Mouse (Mus musculus) heart, embryonic 15.5 days (tissue): Measurements from ENCODE around the gene Mindy3. TPM values are rescaled to one million over a fixed set of nuclear protein-coding genes. Genes with fewer than 3 reads are reported as not detected.

Experiments used
- ATAC-seq: fragments of 200-750 bp; cut with Nextera tagmentation; replicated peaks from 2 replicates; pipeline ENCODE4 v1.8.0; 2017; ENCODE audit warnings: low read depth, moderate TSS enrichment; ENCODE audit not compliant: insufficient number of reproducible peaks, insufficient read depth, low FRiP score
- H3K27ac ChIP-seq: fragments of 300-500 bp; sonication (generic); 2 replicates; pipeline ENCODE4 v1.5.1; 2015; ENCODE audit warnings: mild to moderate bottlenecking, inconsistent platforms
- H3K27me3 ChIP-seq: fragments of 300-500 bp; sonication (generic); 2 replicates; pipeline ENCODE4 v1.6.1; 2015; ENCODE audit warnings: inconsistent platforms
- H3K36me3 ChIP-seq: fragments of 300-500 bp; sonication (generic); 2 replicates; pipeline ENCODE4 v1.6.1; 2015; ENCODE audit warnings: mild to moderate bottlenecking, inconsistent platforms
- H3K4me1 ChIP-seq: fragments of 300-500 bp; sonication (generic); replicated peaks from 2 replicates; pipeline ENCODE4 v1.6.1; 2015; ENCODE audit warnings: inconsistent platforms
- H3K4me2 ChIP-seq: fragments of 300-500 bp; sonication (generic); 2 replicates; pipeline ENCODE4 v1.6.1; 2015; ENCODE audit warnings: inconsistent platforms, mild to moderate bottlenecking, moderate library complexity
- H3K4me3 ChIP-seq: fragments of 300-500 bp; sonication (generic); 2 replicates; pipeline ENCODE4 v1.5.1; 2015; ENCODE audit warnings: mild to moderate bottlenecking, inconsistent platforms
- H3K9ac ChIP-seq: fragments of 300-500 bp; sonication (generic); 2 replicates; pipeline ENCODE4 v1.6.1; 2015; ENCODE audit warnings: mild to moderate bottlenecking, inconsistent platforms
- H3K9me3 ChIP-seq: fragments of 300-500 bp; sonication (generic); replicated peaks from 2 replicates; pipeline ENCODE4 v1.6.1; 2016; ENCODE audit warnings: inconsistent platforms
- WGBS: fragments of 180-500 bp; shearing (Covaris S2); methylation state at CpG from one replicate; pipeline ENCODE4 v1.1.7; 2015; ENCODE audit warnings: mixed read lengths; 5-methylcytosine and 5-hydroxymethylcytosine counted together
- polyA plus RNA-seq: library from polyadenylated mRNA; unstranded; fragments of >200 nt; fragmentation: Nextera tagmentation; extraction: Ambion mirVana; gene quantifications from 2 replicates; pipeline ENCODE4 v1.2.1, GENCODE M21; 2015

Mindy3 gene
- polyA plus RNA-seq, 1 experiment from 2014 or later = 23.8 TPM

- Histone ChIP-seq H3K27ac (no peak within 1 kb of the TSS; the same call in 1 of the 2 replicates), H3K4me2 (peak within 1 kb of the TSS; percentile 96), H3K9ac (peak within 1 kb of the TSS; percentile 68), H3K27me3 (peaks cover 11% of the 10 kb centered on the region; the same call in 1 of the 2 replicates), H3K9me3 (no peaks in the 10 kb centered on the region), H3K4me1 (peaks cover 3% of the 10 kb centered on the region; the same call in 1 of the 2 replicates), H3K4me3 (peak within 1 kb of the TSS; percentile 70), H3K36me3 (no peaks in the 10 kb centered on the region)
- WGBS = under 1% methylated on average over 56 of the region's 56 CpGs
- peak; percentile 92 for ATAC-seq
Observed at GRCm38 (mm10) chr2:12301431-12302170, 117.7 kb downstream of the Mindy3 start, which contains the start of gene Itga8. Gene Itga8, minus strand, starts transcription at chr2:12301922.

DNA sequence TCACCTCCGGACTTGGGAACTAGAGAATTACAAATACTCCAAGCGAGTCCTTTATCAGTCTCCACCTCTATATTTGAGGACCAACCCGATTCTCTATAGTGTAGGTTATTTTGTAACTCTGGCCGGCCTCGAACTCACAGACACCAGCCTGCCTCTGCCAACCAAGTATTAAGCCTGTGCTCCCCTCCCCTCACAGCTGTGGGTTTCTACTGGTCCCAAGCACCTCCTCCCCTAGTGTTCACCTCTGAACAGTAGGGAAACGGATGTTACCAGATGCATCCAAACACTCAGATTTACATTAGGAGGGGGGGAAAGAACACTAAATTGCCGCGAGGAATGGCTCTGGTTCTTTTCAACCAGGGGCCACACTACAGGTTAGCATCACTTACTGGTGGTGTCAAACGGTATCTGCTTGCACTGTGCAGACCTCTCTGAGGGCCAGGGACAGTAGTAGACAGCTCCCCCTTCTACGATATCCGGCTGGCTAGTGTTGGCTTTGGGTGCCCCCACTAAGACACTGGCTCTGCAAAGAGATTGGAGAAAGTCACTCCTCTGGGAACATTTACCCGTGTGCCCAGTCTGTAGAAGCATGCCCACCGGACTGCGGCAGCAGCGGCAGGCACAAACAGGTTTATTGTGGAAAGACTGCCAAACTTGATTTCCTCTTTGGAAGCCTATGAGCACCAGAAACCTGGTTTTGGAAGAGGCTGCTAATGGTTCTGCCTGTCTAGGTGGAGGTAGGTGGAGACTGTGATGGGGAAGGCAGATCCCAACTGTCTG, 118.6 kb downstream of the Mindy3 start:
- peak overlapping the region; percentile 96 for H3K4me2 ChIP-seq
- no peaks in the 10 kb centered on the region for H3K36me3 ChIP-seq
- H3K4me3 ChIP-seq = peak overlapping the region; percentile 70
- 49% methylated on average over 15 of the region's 15 CpGs for WGBS
- no peak for ATAC-seq
- no peak overlapping the region for H3K27ac ChIP-seq
- H3K27me3 ChIP-seq = peaks cover 11% of the 10 kb centered on the region; the same call in 1 of the 2 replicates
- 0 out of 2 replicates have a peak overlapping the region, but pooled peaks have one; percentile 14 for H3K9ac ChIP-seq
- peaks cover 3% of the 10 kb centered on the region; the same call in 1 of the 2 replicates for H3K4me1 ChIP-seq
- H3K9me3 ChIP-seq = no peaks in the 10 kb centered on the region

DNA sequence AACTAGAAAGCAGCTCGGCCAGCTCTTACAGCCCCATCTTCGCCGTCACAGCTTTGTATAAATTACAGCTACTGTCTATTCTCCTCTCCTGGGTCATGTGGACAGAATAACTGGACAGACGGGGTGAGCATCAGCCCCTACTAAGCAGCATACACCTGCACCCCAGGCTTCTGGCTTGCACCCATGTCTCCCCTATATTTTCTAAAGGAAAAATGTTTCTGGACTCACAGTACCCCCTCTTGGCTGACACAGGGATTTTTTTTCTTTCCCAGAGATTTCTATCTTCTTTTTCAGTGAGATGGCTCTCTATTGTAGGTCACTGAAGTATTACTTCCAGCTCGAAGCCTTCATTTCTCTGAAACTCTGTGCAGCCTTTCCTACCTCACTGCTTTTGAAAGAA, 122.0 kb downstream of the Mindy3 start:
- H3K4me1 ChIP-seq = peaks cover 3% of the 10 kb centered on the region; the same call in 1 of the 2 replicates
- H3K4me3 ChIP-seq = no peak overlapping the region
- no peaks in the 10 kb centered on the region for H3K9me3 ChIP-seq
- 77% methylated on average over 5 of the region's 5 CpGs for WGBS
- no peak overlapping the region for H3K4me2 ChIP-seq
- ATAC-seq = no peak
- no peak overlapping the region for H3K9ac ChIP-seq
- H3K36me3 ChIP-seq = no peaks in the 10 kb centered on the region
- no peak overlapping the region for H3K27ac ChIP-seq
- H3K27me3 ChIP-seq = peaks cover 11% of the 10 kb centered on the region; the same call in 1 of the 2 replicates

Other genes with a start within 250 kb of the Mindy3 start
- gene Itga8, start 117.5 kb downstream of the Mindy3 start, polyA plus RNA-seq = 11.4 and 15.5 TPM in 2 replicates